Mouse (Mus musculus) lung, postnatal 36 days (tissue): Measurements from ENCODE around the gene Trmt1l.
A peak's percentile ranks its signal among the peaks of the same experiment; 100 is the strongest.
"Not testable (repeated sequence)": the region's sequence is repeated elsewhere in the genome, so short reads cannot be mapped to it uniquely, and the experiment has no call there.

Experiments used
- DNase-seq: peaks from one replicate; pipeline ENCODE4 v3.0.0; 2022; ENCODE audit warnings: mixed read lengths

Trmt1l gene

GRCm38 (mm10) chr1:151428263-151429221, at the start of gene Trmt1l, which contains the start of gene Swt1:
Gene Trmt1l (plus strand): TSS chr1:151428542.
Gene Swt1 (minus strand): TSS chr1:151428455.
- peak; percentile 99 for DNase-seq

DNA sequence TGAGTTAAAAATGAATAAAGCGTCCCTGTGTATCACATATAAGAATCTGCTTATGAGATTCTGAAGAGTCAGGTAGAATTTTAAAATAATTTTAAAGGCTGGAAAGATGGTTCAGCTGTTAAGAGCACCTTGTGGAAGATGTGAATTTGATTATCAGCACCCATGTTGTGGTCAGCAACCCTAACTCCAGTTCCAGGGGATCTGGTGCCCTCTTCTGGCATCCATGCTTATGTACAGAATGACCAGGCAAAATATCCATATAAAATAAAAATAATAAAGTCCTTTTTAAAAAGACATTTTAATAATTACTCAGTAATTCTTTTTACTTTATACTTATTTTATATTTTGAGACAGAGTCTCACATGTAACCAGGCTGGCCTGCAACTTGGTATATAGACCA, 38.3 kb upstream of the Trmt1l start:
- peak; percentile 37 for DNase-seq

- no peak for DNase-seq
These were observed 18.5 kb upstream of the Trmt1l start for GRCm38 (mm10) chr1:151409827-151410226.

DNA sequence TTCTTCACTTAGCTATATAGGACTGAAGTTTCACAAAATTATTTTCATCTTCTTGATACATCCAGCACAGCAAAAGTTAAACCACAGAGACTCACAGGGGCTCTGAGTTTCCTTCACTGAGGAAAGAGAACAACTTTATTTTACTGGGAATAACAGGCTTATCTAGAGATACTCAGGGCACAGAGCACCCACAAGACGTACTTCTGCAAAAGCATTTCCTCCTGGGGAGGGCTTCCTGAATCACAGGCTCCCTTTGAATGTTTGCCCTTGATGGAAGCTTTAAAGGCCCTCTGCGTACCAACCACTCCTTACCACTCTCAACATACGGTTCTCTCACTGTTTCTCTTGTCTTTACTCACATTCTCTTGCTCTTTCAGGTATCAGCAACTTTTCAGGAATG, 6.2 kb upstream of the Trmt1l start:
- peak; percentile 17 for DNase-seq

- peak; percentile 63 for DNase-seq
These were observed 1.3 kb upstream of the Trmt1l start for GRCm38 (mm10) chr1:151426947-151427600.

DNA sequence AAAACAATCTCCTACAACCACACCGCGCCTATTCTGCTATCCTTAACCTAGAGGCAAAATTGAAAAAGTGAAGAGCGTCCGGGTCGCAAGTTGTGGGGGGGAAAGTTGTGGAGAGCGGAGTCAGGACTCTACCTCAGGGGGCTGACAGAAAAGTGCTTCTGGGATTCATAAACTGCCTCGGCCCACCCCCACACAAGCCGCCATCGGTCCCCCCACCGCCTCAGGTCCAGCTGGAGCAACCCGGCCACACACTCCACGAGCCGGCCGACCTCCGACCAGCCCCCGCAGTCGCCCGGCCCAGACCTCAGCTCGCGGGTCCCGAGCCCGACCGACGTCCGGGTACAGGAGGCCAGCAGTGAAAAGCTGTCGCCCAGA, 467 bp upstream of the Trmt1l start:
- no peak for DNase-seq

- DNase-seq: no peak
These were observed 974 bp downstream of the Trmt1l start for GRCm38 (mm10) chr1:151429316-151429715.

DNA sequence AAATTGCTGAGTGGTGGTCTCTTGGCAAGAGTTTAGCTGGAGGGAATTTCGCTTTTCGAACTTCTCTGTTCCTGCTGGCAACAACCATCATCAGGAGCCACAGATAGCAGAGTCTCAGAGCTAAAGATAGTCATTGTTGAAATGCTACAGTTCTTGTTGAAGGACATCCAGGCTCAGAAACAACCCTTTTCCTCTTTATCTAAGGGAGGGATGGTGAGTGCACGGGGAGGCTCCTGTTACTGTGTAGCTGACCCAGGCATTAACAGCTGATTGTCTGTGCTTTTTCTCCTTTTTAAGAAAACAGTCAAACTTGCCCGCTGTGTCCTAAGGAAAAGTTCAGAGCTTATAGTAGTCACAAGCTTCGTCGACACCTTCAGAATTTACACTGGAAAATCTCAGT, 7.1 kb downstream of the Trmt1l start:
- DNase-seq: no peak

GRCm38 (mm10) chr1:151449866-151450265, 21.5 kb downstream of the Trmt1l start:
- DNase-seq: no peak

DNA sequence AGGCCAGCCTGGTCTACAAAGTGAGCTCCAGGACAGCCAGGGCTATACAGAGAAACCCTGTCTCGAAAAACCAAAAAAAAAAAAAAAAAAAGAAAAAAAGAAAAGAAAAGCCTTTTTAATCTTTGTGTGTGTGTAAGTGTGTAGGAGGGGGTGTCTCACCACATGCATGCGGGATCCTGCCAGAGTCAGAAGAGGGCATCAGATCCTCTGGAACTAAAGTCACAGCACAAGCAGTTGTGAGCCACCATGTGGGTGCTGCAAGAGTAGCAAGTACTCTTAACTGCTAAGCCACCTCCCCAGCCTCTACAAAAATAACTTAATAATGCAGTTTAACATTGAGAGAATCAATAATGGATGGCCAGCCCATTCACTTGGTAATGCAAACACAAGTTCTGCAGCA, 22.5 kb downstream of the Trmt1l start:
- DNase-seq: no peak

DNA sequence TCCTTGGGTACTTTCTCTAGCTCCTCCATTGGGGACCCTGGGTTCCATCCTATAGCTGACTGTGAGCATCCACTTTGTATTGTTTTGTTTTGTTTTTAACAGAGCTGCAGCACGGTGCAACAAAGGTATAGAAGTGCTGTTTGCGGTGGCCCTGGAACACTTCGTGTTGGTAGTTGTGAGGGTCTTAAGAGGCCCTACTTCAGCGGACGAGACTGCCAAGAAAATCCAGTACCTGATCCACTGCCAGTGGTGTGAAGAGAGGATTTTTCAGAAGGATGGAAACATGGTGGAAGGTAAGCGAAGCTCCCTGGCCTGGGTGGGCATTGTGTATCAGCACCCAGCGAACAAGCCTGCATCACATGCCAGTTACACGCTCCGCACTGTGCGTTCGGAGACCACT, 23.6 kb downstream of the Trmt1l start:
- DNase-seq: no peak

GRCm38 (mm10) chr1:151457087-151457486, 28.7 kb downstream of the Trmt1l start:
- peak; percentile 16 for DNase-seq

DNA sequence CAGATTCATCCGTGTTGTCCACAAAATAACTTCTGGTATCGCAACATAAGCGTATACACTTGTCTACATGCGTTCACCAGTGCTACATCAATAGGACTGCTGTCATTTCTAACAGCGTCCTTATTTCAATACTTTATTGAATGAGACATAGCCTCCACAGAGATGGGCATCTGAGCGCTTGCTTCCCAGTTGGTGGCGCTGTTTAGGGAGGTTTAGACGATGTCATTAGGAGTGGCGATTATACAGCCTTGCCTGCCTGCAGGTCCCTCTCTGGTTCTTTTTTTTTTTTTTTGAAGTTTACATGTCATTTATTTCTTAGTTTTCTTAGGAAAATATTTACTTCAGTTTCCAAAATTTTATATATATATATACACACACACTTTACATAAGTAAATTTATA, 32.9 kb downstream of the Trmt1l start:
- DNase-seq: peak; percentile 7

DNA sequence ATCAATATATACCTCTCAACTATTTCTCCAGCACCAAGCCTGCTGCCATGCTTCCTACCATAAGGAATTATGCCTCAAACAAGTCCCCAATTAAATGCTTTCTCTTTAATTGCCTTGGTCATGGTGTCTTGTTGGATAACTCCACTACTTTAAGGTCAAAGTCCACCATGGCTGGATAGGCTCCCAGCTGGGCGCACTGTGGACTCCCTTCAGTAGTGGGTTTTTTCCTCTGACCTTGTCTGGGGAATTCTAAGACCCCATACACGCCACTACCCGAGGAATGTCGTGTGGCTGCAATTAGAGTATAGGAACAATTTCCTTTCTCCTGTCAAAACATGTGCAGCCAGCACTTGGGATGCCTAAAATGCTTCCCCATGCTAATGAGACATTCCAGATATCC, 36.6 kb downstream of the Trmt1l start:
- no peak for DNase-seq

DNA sequence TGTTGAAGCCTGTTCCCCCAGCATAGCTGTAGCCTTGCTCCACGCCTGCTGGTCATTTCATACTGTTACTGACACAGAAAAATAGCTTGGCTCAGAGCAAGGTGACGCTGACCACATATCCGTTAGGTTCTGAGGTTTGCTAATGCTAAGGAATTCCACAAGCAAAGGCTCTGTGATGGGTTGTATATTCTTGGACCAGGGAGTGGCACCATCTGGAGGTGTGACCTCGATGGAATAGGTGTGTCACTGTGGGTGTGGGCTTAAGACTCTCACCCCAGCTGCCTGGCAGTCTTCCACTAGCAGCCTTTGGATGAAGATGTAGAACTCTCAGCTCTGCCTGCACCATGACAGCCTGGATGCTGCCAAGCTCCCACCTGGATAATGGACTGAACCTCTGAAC, 38.2 kb downstream of the Trmt1l start:
- no peak for DNase-seq

- no peak for DNase-seq
These were observed 43.1 kb downstream of the Trmt1l start for GRCm38 (mm10) chr1:151471429-151471828.

DNA sequence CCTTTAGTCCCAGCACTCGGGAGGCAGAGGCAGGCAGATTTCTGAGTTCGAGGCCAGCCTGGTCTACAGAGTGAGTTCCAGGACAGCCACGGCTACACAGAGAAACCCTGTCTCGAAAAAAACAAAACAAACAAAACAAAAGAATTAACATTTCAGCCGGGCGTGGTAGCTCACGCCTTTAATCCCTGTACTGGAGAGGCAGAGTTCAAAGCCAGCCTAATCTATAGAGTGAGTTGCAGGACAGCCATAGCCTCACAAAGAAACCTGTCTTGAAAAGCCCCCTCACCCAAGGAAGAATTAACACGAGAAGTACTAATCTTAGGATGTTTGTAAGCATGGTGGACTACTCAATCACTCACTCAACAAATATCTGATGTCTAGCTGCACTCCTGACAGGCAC, 44.0 kb downstream of the Trmt1l start:
- not testable (repeated sequence) for DNase-seq

- no peak for DNase-seq
These were observed 54.2 kb downstream of the Trmt1l start for GRCm38 (mm10) chr1:151482497-151482896.

DNA sequence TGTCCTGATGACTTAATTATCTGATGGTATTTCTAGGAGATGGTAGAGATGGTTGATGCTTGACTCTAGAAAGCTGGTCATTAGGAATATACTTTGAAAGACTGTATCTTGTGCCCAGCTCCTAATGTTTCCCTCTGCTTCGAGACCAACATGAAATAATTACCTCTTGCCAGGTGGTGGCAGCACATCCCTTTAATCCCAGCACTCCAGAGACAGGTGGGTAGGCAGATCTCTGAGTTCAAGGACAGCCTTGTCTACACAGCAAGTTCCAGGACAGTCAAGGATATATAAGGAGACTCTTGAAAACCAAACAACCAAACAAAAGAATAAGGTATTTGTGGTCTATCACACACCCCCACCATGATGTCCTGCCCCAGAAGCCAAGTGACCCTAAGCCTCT, 55.2 kb downstream of the Trmt1l start:
- DNase-seq: peak; percentile 56

DNA sequence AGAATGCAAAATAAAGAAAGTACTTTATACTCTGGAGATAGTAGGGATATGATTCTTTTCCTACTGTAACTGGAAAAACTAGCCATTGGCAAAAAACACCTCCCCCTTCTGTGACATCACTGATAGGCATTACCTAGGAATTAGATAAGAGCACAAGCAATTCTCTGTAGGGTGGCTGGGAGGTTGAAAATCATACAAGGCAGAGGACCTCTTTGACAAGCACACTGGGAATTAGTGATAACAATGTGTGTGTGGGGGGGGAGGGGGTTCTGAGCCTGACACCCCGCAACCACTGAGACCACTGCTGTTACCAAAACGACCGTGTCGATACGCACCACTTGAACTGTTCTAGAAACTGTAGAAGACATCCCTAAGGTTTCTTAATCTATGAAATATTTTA, 56.4 kb downstream of the Trmt1l start:
- no peak for DNase-seq

GRCm38 (mm10) chr1:151489806-151490205, 61.5 kb downstream of the Trmt1l start:
- DNase-seq: peak; percentile 29

- DNase-seq: peak; percentile 57
These were observed 64.1 kb downstream of the Trmt1l start for GRCm38 (mm10) chr1:151492419-151492818.

DNA sequence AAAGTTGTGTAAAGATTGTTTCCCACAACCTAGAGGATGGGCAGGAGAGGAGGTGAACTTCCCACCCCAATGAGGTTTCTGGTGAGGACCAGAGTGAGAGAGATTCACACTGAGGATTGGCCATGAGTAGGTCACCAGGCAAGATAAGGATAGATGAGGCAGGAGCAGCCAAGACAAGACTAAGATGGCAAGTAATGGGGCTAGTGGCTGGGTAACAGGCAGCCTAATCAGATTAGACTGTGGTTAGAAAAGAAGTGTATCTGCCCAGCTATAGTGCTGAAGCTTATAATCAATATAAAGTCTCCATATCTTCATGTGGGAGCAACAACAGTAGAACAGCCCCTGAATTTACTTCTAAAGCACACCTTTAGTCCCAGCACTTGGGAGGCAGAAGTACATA, 65.5 kb downstream of the Trmt1l start:
- DNase-seq: no peak

GRCm38 (mm10) chr1:151494711-151495110, 66.4 kb downstream of the Trmt1l start:
- DNase-seq: no peak
